Mouse (Mus musculus) embryonic fibroblast, embryonic 13.5 days (primary cell): ENCODE results near the gene Atp10a.

Experiments used
- CTCF ChIP-seq: IDR thresholded peaks from 2 replicates; pipeline ENCODE4 v1.5.1; 2011; ENCODE audit warnings: mild to moderate bottlenecking, control low read depth, low read length, moderate library complexity, borderline replicate concordance; ENCODE audit not compliant: insufficient read depth
- POLR2A ChIP-seq: IDR thresholded peaks from 2 replicates; pipeline ENCODE4 v1.6.1; 2011; ENCODE audit warnings: low read depth, mild to moderate bottlenecking, control low read depth, low read length, moderate library complexity

- TF ChIP-seq CTCF: no peak
- TF ChIP-seq POLR2A: no peak
Measured at GRCm38 (mm10) chr7:58843767-58844445, 187.9 kb downstream of the Atp10a start.
